Mouse (Mus musculus): ENCODE measurements at regions not wholly inside any gene's neighbourhood (a gene's known extent, or its start where the extent isn't known, plus 50 kb on each side); places are given as distances from the start of the nearest gene placed in this dataset.

DNA sequence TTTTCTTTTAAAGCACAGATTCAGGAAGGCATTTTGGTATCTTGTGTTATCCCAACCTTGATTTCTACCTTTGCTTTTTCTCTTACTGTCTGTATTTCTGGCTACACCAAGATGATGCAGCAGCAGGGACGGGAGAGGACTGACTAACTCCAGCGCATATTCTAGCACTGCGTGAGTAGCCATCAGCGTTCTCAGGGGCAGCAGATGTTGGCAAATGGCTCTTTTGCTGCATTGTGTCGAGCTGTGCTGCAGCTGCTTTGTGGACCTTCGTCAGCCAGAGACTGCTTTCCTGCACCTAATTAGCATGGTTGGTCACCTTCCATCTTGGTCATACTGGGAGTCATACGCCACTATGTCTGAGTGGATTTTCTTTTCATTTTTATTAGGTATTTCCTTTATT, 133.4 kb upstream of the D16Ertd472e start:
- no peak overlapping the region for H3K27ac ChIP-seq (ENCODE audit: low read length)
- no peak overlapping the region for H3K4me3 ChIP-seq (replicated peaks; ENCODE audit: low read length)
- ATAC-seq (ENCODE audit: insufficient read depth, low FRiP score): no peak
- H3K4me1 ChIP-seq (ENCODE audit: control insufficient read depth, insufficient read depth, low read length): no peaks in the 10 kb centered on the region
- no peaks in the 10 kb centered on the region for H3K36me3 ChIP-seq (ENCODE audit: control insufficient read depth, insufficient read depth, low read length)
- 80% methylated on average over 7 of the region's 7 CpGs for WGBS
- no peak overlapping the region for H3K9ac ChIP-seq (ENCODE audit: low read length)
- no peaks in the 10 kb centered on the region for H3K9me3 ChIP-seq (replicated peaks; ENCODE audit: control insufficient read depth, low read length)
- H3K27me3 ChIP-seq (ENCODE audit: control insufficient read depth, insufficient read depth, low read length): no peaks in the 10 kb centered on the region
- no peak overlapping the region for H3K4me2 ChIP-seq (ENCODE audit: low read depth, low read length)

DNA sequence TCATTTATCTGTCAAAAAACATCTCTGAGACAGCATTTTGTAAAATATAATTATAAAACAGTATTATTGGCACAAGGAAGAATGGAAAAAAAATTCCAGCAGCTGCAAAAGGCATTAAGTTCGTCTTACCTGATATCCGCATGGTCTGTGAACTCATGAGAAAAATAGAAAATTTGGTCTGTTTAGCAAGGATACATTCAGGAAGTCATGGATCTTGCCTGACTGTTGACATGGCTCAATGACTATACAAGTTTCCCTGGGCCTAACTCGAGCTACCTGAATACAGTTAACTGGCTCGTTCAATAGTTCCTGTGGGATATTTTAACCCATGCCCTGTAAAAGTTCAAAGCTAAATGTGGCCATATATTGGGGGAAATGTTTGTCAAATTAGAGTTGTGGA, 131.1 kb upstream of the D16Ertd472e start:
- 83% methylated on average over 4 of the region's 4 CpGs for WGBS

DNA sequence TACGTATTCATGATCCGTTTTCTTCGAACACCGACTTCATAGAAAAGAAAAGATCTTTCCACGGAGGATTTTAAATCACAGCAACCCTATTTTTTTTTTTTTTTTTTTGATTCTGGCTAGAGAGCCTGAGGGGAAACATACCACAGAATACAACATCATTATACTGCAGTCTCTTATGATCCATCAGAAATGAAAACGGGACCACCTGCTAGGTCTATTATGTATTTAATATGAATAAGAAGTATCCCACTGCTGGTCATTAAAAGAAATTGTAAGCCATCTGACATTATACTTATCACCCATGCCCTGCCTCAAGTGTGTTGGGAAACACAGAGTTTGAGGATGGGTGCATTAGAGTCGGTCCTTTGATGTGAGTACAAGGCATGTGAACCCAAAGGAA, 130.7 kb upstream of the D16Ertd472e start:
- WGBS: 85% methylated on average over 7 of the region's 7 CpGs
- no peak overlapping the region for H3K4me2 ChIP-seq (ENCODE audit: low read depth, low read length)
- no peaks in the 10 kb centered on the region for H3K36me3 ChIP-seq (ENCODE audit: control insufficient read depth, insufficient read depth, low read length)
- H3K4me3 ChIP-seq (replicated peaks; ENCODE audit: low read length): no peak overlapping the region
- H3K9ac ChIP-seq (ENCODE audit: low read length): no peak overlapping the region
- no peaks in the 10 kb centered on the region for H3K9me3 ChIP-seq (replicated peaks; ENCODE audit: control insufficient read depth, low read length)
- H3K27me3 ChIP-seq (ENCODE audit: control insufficient read depth, insufficient read depth, low read length): no peaks in the 10 kb centered on the region
- H3K27ac ChIP-seq (ENCODE audit: low read length): no peak overlapping the region
- H3K4me1 ChIP-seq (ENCODE audit: control insufficient read depth, insufficient read depth, low read length): no peaks in the 10 kb centered on the region
- no peak for ATAC-seq (ENCODE audit: insufficient read depth, low FRiP score)

More for the DNA sequence above, 131.1 kb upstream of the D16Ertd472e start:
- Histone ChIP-seq H3K9me3 (replicated peaks; ENCODE audit: control insufficient read depth, low read length) (no peaks in the 10 kb centered on the region), H3K4me2 (ENCODE audit: low read depth, low read length) (no peak overlapping the region), H3K27ac (ENCODE audit: low read length) (no peak overlapping the region), H3K4me1 (ENCODE audit: control insufficient read depth, insufficient read depth, low read length) (no peaks in the 10 kb centered on the region), H3K4me3 (replicated peaks; ENCODE audit: low read length) (no peak overlapping the region), H3K9ac (ENCODE audit: low read length) (no peak overlapping the region), H3K27me3 (ENCODE audit: control insufficient read depth, insufficient read depth, low read length) (no peaks in the 10 kb centered on the region), H3K36me3 (ENCODE audit: control insufficient read depth, insufficient read depth, low read length) (no peaks in the 10 kb centered on the region)
- no peak for ATAC-seq (ENCODE audit: insufficient read depth, low FRiP score)

DNA sequence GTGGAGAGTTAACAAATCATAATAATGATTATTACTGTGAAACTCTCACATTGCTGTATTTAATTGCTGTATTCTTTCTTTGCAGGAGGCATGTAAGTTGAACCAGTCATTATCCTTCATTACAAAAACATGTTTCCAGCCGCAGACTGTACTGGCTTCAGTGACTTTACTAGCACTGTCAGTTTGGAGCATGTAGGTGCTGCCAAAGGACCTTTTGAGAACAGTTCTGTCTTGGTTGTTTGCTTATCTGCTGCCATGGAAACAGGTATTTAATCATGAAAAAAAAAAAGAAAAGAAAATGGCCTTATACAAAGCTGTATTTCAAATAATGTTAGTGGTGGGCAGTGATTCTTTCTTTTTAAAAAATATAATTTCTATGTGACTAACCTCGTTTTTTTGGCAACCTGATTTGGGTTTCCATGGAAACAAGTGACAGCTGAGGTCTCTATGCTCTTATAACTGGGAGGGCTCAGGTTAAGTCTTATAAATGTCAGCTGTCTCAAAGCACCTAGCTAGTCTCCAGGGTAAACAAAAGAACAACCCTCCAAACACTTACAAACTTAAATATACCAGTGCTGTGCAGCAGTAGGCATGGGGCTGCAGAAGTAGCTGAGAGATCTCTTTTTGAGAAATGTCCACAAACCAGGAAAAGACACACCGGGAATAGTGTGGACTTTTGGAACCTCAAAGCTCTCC, 121.2 kb upstream of the D16Ertd472e start:
- Histone ChIP-seq H3K27me3 (ENCODE audit: control insufficient read depth, insufficient read depth, low read length) (no peaks in the 10 kb centered on the region), H3K9ac (ENCODE audit: low read length) (no peak overlapping the region), H3K9me3 (replicated peaks; ENCODE audit: control insufficient read depth, low read length) (no peaks in the 10 kb centered on the region), H3K4me2 (ENCODE audit: low read depth, low read length) (no peak overlapping the region), H3K36me3 (ENCODE audit: control insufficient read depth, insufficient read depth, low read length) (no peaks in the 10 kb centered on the region), H3K4me3 (replicated peaks; ENCODE audit: low read length) (no peak overlapping the region), H3K27ac (ENCODE audit: low read length) (no peak overlapping the region), H3K4me1 (ENCODE audit: control insufficient read depth, insufficient read depth, low read length) (no peaks in the 10 kb centered on the region)
- 43% methylated on average over 3 of the region's 3 CpGs for WGBS
- ATAC-seq (ENCODE audit: insufficient read depth, low FRiP score): no peak

DNA sequence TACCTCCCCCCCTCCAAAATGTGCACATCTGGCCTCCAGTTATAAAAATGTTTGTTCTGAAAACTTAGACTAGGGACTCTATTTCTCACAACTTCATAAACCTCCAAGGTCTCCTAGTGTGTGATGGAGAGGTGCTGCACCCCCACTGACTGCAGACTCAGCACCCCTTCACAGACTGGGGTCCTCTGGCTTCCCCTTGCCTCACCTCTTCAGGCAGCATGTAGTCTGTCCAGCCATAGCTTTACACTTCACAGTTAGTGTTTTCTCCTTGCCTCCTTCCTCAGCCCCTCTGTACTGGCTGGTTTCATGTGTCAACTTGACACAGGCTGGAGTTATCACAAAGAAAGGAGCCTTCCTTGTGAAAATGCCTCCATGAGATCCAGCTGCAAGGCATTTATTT, 111.7 kb upstream of the D16Ertd472e start:
- no peaks in the 10 kb centered on the region for H3K27me3 ChIP-seq (ENCODE audit: control insufficient read depth, insufficient read depth, low read length)

DNA sequence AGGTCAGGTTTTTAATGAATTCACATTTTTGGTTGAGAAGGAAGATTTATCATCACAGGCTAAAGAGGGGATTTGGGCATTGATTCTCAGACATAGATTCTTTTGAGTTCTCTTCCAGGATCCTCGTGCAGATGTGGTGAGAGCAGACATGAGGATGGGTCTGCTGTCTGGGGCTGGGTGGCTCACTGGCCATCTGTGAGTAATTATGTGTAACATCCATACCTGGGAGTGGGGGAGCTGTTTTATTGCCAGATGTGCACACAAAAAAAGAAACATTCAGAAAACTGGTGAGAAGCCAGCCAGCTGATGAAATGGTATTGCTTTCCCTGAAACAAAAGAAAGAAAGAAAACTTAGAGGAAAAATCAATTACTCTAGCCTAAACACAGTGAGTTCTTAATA, 108.7 kb upstream of the D16Ertd472e start:
- ATAC-seq (ENCODE audit: insufficient read depth, low FRiP score): no peak
- 29% methylated on average over 1 of the region's 1 CpGs for WGBS
- Histone ChIP-seq H3K9ac (ENCODE audit: low read length) (no peak overlapping the region), H3K36me3 (ENCODE audit: control insufficient read depth, insufficient read depth, low read length) (no peaks in the 10 kb centered on the region), H3K4me3 (replicated peaks; ENCODE audit: low read length) (no peak overlapping the region), H3K4me2 (ENCODE audit: low read depth, low read length) (no peak overlapping the region), H3K27me3 (ENCODE audit: control insufficient read depth, insufficient read depth, low read length) (no peaks in the 10 kb centered on the region), H3K27ac (ENCODE audit: low read length) (no peak overlapping the region), H3K4me1 (ENCODE audit: control insufficient read depth, insufficient read depth, low read length) (no peaks in the 10 kb centered on the region), H3K9me3 (replicated peaks; ENCODE audit: control insufficient read depth, low read length) (no peaks in the 10 kb centered on the region)

More for the DNA sequence above, 111.7 kb upstream of the D16Ertd472e start:
- no peak overlapping the region for H3K4me2 ChIP-seq (ENCODE audit: low read depth, low read length)
- no peak overlapping the region for H3K4me3 ChIP-seq (replicated peaks; ENCODE audit: low read length)
- ATAC-seq (ENCODE audit: insufficient read depth, low FRiP score): no peak
- H3K4me1 ChIP-seq (ENCODE audit: control insufficient read depth, insufficient read depth, low read length): no peaks in the 10 kb centered on the region
- H3K9ac ChIP-seq (ENCODE audit: low read length): no peak overlapping the region
- no peaks in the 10 kb centered on the region for H3K36me3 ChIP-seq (ENCODE audit: control insufficient read depth, insufficient read depth, low read length)
- no peaks in the 10 kb centered on the region for H3K9me3 ChIP-seq (replicated peaks; ENCODE audit: control insufficient read depth, low read length)
- no peak overlapping the region for H3K27ac ChIP-seq (ENCODE audit: low read length)

DNA sequence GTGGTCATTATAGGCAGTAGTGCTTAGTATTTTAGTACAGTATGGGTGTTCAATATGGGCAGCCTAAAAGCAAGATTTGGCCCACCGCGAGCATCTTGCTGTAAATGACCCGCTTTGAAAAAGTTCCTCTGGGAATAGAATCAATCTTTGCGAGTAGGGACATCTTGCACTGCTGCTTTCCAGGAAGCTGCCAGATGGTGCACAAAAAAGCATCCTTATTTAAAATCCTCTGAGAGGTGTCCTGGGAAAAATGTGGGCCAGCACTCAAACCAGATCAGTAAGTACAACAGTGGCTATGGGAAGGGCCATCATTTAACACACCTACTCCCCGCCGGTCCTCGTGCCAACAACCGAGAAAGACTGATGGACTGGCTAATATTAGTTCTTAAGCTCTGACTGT, 107.5 kb upstream of the D16Ertd472e start:
- no peaks in the 10 kb centered on the region for H3K36me3 ChIP-seq (ENCODE audit: control insufficient read depth, insufficient read depth, low read length)
- 64% methylated on average over 8 of the region's 8 CpGs for WGBS
- H3K27ac ChIP-seq (ENCODE audit: low read length): no peak overlapping the region
- H3K9me3 ChIP-seq (replicated peaks; ENCODE audit: control insufficient read depth, low read length): no peaks in the 10 kb centered on the region
- no peak overlapping the region for H3K4me2 ChIP-seq (ENCODE audit: low read depth, low read length)
- H3K9ac ChIP-seq (ENCODE audit: low read length): no peak overlapping the region
- ATAC-seq (ENCODE audit: insufficient read depth, low FRiP score): no peak
- H3K4me1 ChIP-seq (ENCODE audit: control insufficient read depth, insufficient read depth, low read length): no peaks in the 10 kb centered on the region
- H3K4me3 ChIP-seq (replicated peaks; ENCODE audit: low read length): no peak overlapping the region
- H3K27me3 ChIP-seq (ENCODE audit: control insufficient read depth, insufficient read depth, low read length): no peaks in the 10 kb centered on the region

DNA sequence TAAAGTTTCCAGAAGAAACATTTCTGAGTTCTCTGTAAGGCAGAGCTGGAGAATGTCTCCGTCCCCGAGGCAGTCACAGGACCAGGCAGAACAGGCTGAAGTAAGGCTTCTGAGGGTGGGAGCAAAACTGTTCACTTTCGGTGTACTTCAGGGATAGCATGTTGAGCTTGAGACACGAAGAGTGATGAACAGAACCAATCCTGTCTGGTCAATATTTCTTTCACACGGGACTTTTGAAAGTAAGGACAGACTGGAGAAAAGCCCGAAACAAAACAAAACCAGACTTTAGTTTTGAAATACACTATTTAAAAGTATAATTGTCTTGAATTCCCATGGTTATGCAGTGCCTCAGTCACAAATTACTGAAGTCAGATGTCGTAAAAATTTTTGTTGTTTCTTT, 84.6 kb upstream of the D16Ertd472e start:
- Histone ChIP-seq H3K9ac (ENCODE audit: low read length) (no peak overlapping the region), H3K4me3 (replicated peaks; ENCODE audit: low read length) (no peak overlapping the region), H3K4me1 (ENCODE audit: control insufficient read depth, insufficient read depth, low read length) (no peaks in the 10 kb centered on the region), H3K36me3 (ENCODE audit: control insufficient read depth, insufficient read depth, low read length) (no peaks in the 10 kb centered on the region), H3K4me2 (ENCODE audit: low read depth, low read length) (no peak overlapping the region), H3K27ac (ENCODE audit: low read length) (no peak overlapping the region), H3K27me3 (ENCODE audit: control insufficient read depth, insufficient read depth, low read length) (no peaks in the 10 kb centered on the region), H3K9me3 (replicated peaks; ENCODE audit: control insufficient read depth, low read length) (no peaks in the 10 kb centered on the region)
- no peak for ATAC-seq (ENCODE audit: insufficient read depth, low FRiP score)
- WGBS: 68% methylated on average over 7 of the region's 7 CpGs

DNA sequence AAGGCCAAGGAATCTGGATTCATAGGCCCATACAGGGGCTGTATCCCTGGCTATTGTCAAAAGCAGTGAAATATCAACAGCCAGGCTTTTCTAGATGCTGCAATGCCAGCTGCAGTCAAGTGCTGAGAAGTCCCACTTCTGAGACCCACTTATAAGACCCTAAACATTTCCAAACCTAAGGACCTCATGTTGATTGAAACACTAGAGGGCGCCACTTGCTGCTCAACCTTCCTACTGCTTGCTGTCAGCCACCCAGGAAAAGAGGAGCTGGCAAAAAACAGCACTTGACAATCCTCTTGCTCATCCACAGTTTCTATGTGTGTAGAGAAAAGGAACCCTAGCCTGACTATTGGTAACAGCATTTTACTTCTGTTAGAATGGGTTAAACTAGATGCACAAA, 68.2 kb upstream of the D16Ertd472e start:
- no peaks in the 10 kb centered on the region for H3K36me3 ChIP-seq (ENCODE audit: control insufficient read depth, insufficient read depth, low read length)
- no peak overlapping the region for H3K27ac ChIP-seq (ENCODE audit: low read length)
- no peak overlapping the region for H3K4me3 ChIP-seq (replicated peaks; ENCODE audit: low read length)
- no peak overlapping the region for H3K9ac ChIP-seq (ENCODE audit: low read length)
- no peaks in the 10 kb centered on the region for H3K27me3 ChIP-seq (ENCODE audit: control insufficient read depth, insufficient read depth, low read length)
- H3K4me2 ChIP-seq (ENCODE audit: low read depth, low read length): no peak overlapping the region
- H3K9me3 ChIP-seq (replicated peaks; ENCODE audit: control insufficient read depth, low read length): no peaks in the 10 kb centered on the region
- 16% methylated on average over 1 of the region's 1 CpGs for WGBS
- ATAC-seq (ENCODE audit: insufficient read depth, low FRiP score): no peak
- no peaks in the 10 kb centered on the region for H3K4me1 ChIP-seq (ENCODE audit: control insufficient read depth, insufficient read depth, low read length)

DNA sequence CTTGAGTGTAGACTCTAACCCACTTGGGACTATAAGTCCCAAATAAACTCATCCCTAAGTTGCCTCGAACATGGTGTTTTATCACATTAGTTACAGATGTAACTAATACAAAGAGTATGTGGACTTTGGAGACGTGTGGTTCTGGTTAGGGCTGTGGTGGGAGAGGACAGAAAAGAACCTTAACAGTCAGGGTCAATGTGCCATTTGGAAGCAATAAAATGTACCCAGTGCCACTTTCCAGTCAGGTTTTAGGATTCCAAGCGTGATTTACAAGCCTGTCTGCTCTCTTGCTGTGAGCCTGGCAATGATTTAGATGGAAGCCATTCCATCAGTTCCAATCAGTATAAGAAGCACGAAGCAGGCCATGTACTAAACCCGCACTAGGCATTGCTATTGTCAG, 65.2 kb upstream of the D16Ertd472e start:
- H3K27ac ChIP-seq (ENCODE audit: low read length): no peak overlapping the region
- no peaks in the 10 kb centered on the region for H3K4me1 ChIP-seq (ENCODE audit: control insufficient read depth, insufficient read depth, low read length)
- WGBS: 83% methylated on average over 5 of the region's 5 CpGs
- H3K4me3 ChIP-seq (replicated peaks; ENCODE audit: low read length): no peak overlapping the region
- H3K27me3 ChIP-seq (ENCODE audit: control insufficient read depth, insufficient read depth, low read length): no peaks in the 10 kb centered on the region
- H3K36me3 ChIP-seq (ENCODE audit: control insufficient read depth, insufficient read depth, low read length): no peaks in the 10 kb centered on the region
- no peaks in the 10 kb centered on the region for H3K9me3 ChIP-seq (replicated peaks; ENCODE audit: control insufficient read depth, low read length)
- no peak overlapping the region for H3K9ac ChIP-seq (ENCODE audit: low read length)
- no peak overlapping the region for H3K4me2 ChIP-seq (ENCODE audit: low read depth, low read length)
- no peak for ATAC-seq (ENCODE audit: insufficient read depth, low FRiP score)

Data from stomach, embryonic 16.5 days (tissue).